Mouse (Mus musculus) heart, adult 2 months (tissue): ENCODE data around the gene Hoxa6. TPM values are rescaled to one million over a fixed set of nuclear protein-coding genes. Genes with fewer than 3 reads are reported as not detected.

Experiments used
- DNase-seq, 2 experiments: peaks; one replicate each; pipeline ENCODE4 v3.0.0; 2021
- H3K27ac ChIP-seq: fragments of 200-600 bp; 2 replicates; pipeline ENCODE4 v1.8.1; 2022
- H3K27me3 ChIP-seq: fragments of 200-500 bp; 2 replicates; pipeline ENCODE4 v1.6.1; 2012; ENCODE audit warnings: mild to moderate bottlenecking, low read length, inconsistent platforms, mixed read lengths; ENCODE audit not compliant: control insufficient read depth, insufficient read depth
- H3K36me3 ChIP-seq: fragments of 200-500 bp; 2 replicates; pipeline ENCODE4 v1.6.1; 2012; ENCODE audit warnings: low read length, inconsistent platforms; ENCODE audit not compliant: control insufficient read depth, insufficient read depth
- H3K4me1 ChIP-seq: fragments of 200-500 bp; 2 replicates; pipeline ENCODE4 v1.6.1; 2011; ENCODE audit warnings: low read length; ENCODE audit not compliant: control insufficient read depth, insufficient read depth
- H3K4me3 ChIP-seq: fragments of 200-600 bp; 2 replicates; pipeline ENCODE4 v1.8.1; 2022
- H3K79me2 ChIP-seq: fragments of 200-500 bp; replicated peaks from 2 replicates; pipeline ENCODE4 v1.6.1; 2012; ENCODE audit warnings: mild to moderate bottlenecking, inconsistent platforms, low read length, moderate library complexity, mixed read lengths; ENCODE audit not compliant: control insufficient read depth, insufficient read depth
- H3K9ac ChIP-seq: fragments of 200-500 bp; 2 replicates; pipeline ENCODE4 v1.6.1; 2012; ENCODE audit warnings: low read depth, mild to moderate bottlenecking, control low read depth, inconsistent platforms, low read length, mixed read lengths
- CTCF ChIP-seq: fragments of 200-600 bp; IDR thresholded peaks from 2 replicates; pipeline ENCODE4 v1.8.1; 2022; ENCODE audit warnings: antibody characterized with exemption, mild to moderate bottlenecking, moderate library complexity
- EP300 ChIP-seq: fragments of 200-500 bp; IDR thresholded peaks from 2 replicates; pipeline ENCODE4 v1.6.1; 2011; ENCODE audit warnings: low read depth, low read length, control low read depth; ENCODE audit not compliant: insufficient read depth
- POLR2A ChIP-seq: fragments of 200-500 bp; IDR thresholded peaks from 2 replicates; pipeline ENCODE4 v1.6.1; 2011; ENCODE audit warnings: mild to moderate bottlenecking, low read depth, low read length, control low read depth; ENCODE audit not compliant: insufficient read depth
- WGBS: fragments of 180-500 bp; shearing (Covaris S2); methylation state at CpG from one replicate; pipeline ENCODE4 v1.1.7; 2018; 5-methylcytosine and 5-hydroxymethylcytosine counted together
- intact Hi-C: fragments of 180-260 bp; cut with DNase I; formaldehyde crosslinking; loops from one replicate; pipeline ENCODE4 v1.15.1; 2025
- polyA plus RNA-seq: library from polyadenylated mRNA; depleted of rRNA; stranded (reverse); fragments of >200 nt; gene quantifications from 2 replicates; pipeline ENCODE4 v1.2.3, GENCODE M21; 2012
- total RNA-seq, 2 experiments: library from RNA; stranded (reverse); gene quantifications; 2 replicates each; pipeline ENCODE4 v1.2.3; 2021

Hoxa6 gene
- total and polyA plus RNA-seq, 3 experiments, result not detected

DNA sequence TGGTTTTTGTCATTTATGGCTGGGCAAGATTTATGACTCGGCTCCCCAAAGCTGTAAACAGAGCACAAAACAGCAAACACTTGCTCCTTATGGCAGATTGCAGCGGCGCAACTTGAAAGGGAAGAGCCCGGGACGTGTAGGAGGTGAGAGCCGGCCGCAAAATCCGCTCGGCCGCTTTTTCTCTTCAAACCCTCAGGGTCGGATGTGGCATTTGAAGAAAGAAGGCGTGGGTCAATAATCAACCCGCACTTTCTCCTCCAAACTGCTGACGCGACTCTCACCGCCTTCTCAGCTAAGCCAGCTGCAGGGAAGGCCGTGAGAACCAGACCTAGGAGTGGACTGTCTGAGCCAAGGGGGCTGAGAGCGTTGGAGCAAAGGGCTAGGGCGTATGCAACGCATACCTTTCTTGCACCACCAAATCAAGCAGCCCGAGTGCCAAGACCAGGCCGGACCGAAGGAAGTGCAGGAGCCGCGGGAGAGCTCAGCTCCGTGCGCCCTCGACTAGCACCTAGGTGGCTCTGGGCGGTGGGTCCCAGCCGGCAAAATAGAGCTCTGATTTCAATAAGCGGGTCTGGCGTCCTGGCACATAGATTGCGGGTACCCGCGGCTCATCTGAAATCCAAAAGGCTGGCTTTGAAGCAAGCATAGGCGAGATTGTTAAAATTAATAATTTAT is 31.3 kb downstream of the Hoxa6 start, which contains the start of gene 5730596B20Rik:
5730596B20Rik (plus strand) TSS at position 438 of the 675 bp plus-strand sequence.
- peaks cover 13% of the 10 kb centered on the region for H3K27me3 ChIP-seq
- H3K36me3 ChIP-seq, result no peaks in the 10 kb centered on the region
- no peak for TF ChIP-seq EP300
- no peak for TF ChIP-seq CTCF
- no peak for TF ChIP-seq POLR2A
- H3K27ac ChIP-seq, result peak within 1 kb of the TSS; percentile 48
- H3K4me3 ChIP-seq, result no peak within 1 kb of the TSS; the same call in 1 of the 2 replicates
- WGBS, result 5% methylated on average over 36 of the region's 36 CpGs
- no peak for DNase-seq
- intact Hi-C loops, result no loop called here
- no peaks in the 10 kb centered on the region for H3K79me2 ChIP-seq
- no peak within 1 kb of the TSS for H3K9ac ChIP-seq
- no peaks in the 10 kb centered on the region for H3K4me1 ChIP-seq

DNA sequence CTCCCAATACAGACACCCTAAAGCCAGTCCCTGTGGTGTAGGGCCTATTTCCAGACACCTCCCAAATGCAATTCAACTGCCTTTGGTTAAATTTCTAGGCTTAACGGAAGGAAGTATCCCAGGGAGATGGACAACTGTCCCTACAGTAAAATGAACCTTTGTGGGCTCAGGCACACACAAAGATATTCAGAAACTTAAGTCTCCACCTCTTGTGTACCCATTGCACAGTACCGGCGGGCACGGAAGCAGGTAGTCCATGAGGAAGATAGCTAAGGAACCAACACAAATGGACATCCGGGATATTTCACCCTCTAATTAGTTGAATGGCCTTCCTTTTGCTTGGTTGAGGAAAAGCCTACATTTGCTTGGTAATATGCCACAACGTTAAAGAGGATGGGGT is 32.1 kb downstream of the Hoxa6 start:
- intact Hi-C loops, result no loop called here
- H3K27ac ChIP-seq, result peak overlapping the region; percentile 48
- 7% methylated on average over 6 of the region's 6 CpGs for WGBS
- H3K4me3 ChIP-seq, result peak overlapping the region; percentile 34; the same call in 1 of the 2 replicates
- H3K79me2 ChIP-seq, result no peaks in the 10 kb centered on the region
- H3K4me1 ChIP-seq, result no peaks in the 10 kb centered on the region
- peaks cover 13% of the 10 kb centered on the region for H3K27me3 ChIP-seq
- no peaks in the 10 kb centered on the region for H3K36me3 ChIP-seq
- no peak for DNase-seq
- H3K9ac ChIP-seq, result no peak overlapping the region
- TF ChIP-seq CTCF, result no peak
- no peak for TF ChIP-seq EP300
- no peak for TF ChIP-seq POLR2A

DNA sequence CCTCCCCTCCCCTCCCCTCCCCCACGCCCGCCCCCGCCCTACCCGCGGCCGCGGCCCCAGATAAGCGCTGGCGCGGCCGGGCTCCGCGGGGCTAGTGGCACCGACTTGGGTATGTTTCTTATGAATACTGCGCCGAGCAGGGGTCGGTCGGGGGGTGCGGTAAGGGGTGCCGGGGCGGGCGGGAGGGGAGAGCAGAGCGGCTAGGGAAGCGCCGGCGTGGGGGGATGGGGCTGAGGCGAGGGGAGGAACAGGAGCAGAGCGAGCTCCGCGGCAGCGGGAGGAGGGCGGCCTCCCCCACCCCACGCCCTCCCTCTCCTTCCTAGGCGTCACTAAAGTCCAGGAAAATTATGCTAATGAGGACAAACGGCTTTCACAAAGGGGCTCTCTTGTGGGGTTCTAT is 32.7 kb downstream of the Hoxa6 start:
- no peak overlapping the region for H3K9ac ChIP-seq
- TF ChIP-seq EP300 (no peak), POLR2A (no peak), CTCF (no peak)
- no peak for DNase-seq
- H3K27me3 ChIP-seq, result peaks cover 13% of the 10 kb centered on the region
- intact Hi-C loops, result no loop called here
- no peaks in the 10 kb centered on the region for H3K79me2 ChIP-seq
- H3K4me3 ChIP-seq, result peak overlapping the region; percentile 34
- 8% methylated on average over 21 of the region's 35 CpGs for WGBS
- H3K27ac ChIP-seq, result peak overlapping the region; percentile 38
- H3K36me3 ChIP-seq, result no peaks in the 10 kb centered on the region
- H3K4me1 ChIP-seq, result no peaks in the 10 kb centered on the region

DNA sequence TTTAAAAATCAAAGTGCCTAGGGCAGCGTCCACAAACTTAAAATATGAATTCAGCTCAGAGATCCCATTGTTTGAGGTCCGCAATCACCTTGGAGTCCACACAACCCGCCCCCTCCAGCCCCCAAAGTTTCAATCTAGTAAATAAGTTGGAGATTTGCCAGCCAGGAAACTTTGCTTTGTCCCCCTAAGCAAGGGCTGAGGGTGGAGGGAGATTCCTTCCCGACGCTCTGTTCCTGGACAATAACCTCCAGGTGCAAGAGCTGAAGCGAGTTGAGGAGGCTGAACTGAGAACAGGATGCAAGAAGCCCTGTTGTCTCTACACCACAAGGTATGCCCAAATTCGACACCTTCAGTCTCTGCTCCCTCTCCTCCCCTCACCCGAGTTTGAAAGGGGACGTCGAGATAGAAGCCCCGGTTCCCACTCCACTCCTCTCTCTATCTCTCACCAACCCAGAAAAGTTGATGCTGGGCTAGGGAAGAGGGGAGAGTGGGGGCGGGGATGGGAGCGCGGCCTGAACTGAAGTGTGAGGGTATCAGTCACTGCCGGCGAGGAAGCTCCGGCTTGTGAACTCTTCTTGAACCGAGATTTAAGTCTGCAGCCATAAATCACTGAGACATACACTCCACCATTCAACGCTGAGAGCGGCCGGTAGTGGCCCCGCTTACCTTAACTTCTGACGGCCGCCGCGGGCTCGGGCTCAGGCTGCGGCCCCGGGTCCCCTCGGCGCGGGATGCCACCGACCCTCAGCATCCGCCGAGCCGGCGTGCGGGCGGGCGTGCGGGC is 33.4 kb downstream of the Hoxa6 start:
- peak overlapping the region; percentile 45 for H3K27ac ChIP-seq
- H3K4me3 ChIP-seq, result peak overlapping the region; percentile 34
- intact Hi-C loops, result no loop called here
- H3K79me2 ChIP-seq, result no peaks in the 10 kb centered on the region
- 5% methylated on average over 41 of the region's 41 CpGs for WGBS
- H3K4me1 ChIP-seq, result no peaks in the 10 kb centered on the region
- no peak for DNase-seq
- peaks cover 13% of the 10 kb centered on the region for H3K27me3 ChIP-seq
- H3K9ac ChIP-seq, result peak overlapping the region; percentile 59; the same call in 1 of the 2 replicates
- H3K36me3 ChIP-seq, result no peaks in the 10 kb centered on the region
- TF ChIP-seq CTCF (no peak), POLR2A (no peak), EP300 (no peak)

DNA sequence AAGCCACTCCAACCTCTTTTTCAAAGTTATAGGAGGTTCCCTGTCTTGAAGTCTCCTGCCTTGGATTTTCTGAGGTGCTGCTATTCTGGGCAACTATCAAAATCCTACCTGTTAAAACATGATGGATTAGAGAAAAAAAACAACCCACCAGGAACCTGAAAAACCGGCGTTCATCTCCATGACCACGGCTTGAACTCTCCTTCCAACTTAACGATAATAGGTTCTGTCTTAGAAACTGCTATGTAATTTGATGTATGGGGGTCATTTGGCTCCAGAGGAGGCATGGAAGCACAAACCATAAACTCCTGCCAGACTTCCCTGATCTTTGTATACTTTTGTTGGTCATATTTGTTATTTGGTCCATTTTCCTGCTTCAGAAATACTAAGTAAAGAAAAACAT is 34.9 kb downstream of the Hoxa6 start:
- no peaks in the 10 kb centered on the region for H3K79me2 ChIP-seq
- H3K9ac ChIP-seq, result no peak overlapping the region
- no peak overlapping the region for H3K27ac ChIP-seq
- WGBS, result 15% methylated on average over 4 of the region's 4 CpGs
- no peak for DNase-seq
- peaks cover 19% of the 10 kb centered on the region for H3K27me3 ChIP-seq
- no peaks in the 10 kb centered on the region for H3K36me3 ChIP-seq
- intact Hi-C loops, result no loop called here
- H3K4me1 ChIP-seq, result no peaks in the 10 kb centered on the region
- no peak for TF ChIP-seq EP300
- TF ChIP-seq CTCF, result no peak
- TF ChIP-seq POLR2A, result no peak
- H3K4me3 ChIP-seq, result no peak overlapping the region

DNA sequence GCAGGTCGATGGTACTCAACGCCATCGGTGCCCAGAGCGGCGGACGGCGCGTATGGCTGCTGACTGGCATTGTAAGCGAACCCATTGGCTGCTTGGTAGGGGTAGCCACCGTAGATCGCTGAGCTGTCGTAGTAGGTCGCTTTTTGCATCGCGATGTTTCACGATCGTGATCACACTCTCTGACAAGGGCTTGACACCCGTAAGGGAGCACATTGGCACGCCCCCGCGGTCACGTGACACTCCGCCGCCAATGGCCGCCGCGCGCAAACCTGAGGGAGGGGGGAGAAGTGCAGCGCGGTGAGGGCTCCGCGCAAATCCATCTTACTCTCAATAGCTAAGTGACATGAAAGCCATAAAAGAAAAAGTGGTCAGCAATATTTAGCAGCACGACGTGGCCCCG is 36.0 kb downstream of the Hoxa6 start:
- TF ChIP-seq EP300 (no peak), POLR2A (no peak), CTCF (no peak)
- WGBS, result 6% methylated on average over 34 of the region's 35 CpGs
- Histone ChIP-seq H3K4me1 (no peaks in the 10 kb centered on the region), H3K4me3 (peak overlapping the region; percentile 24), H3K27me3 (peaks cover 20% of the 10 kb centered on the region), H3K9ac (0 out of 2 replicates have a peak overlapping the region, but pooled peaks have one; percentile 15), H3K27ac (no peak overlapping the region), H3K36me3 (no peaks in the 10 kb centered on the region), H3K79me2 (no peaks in the 10 kb centered on the region)
- intact Hi-C loops, result no loop called here
- DNase-seq, result peak; percentile 72 to 74
